Mouse (Mus musculus) liver, embryonic 14.5 days (tissue): ENCODE measurements around the gene Scn2a. TPM values are rescaled to one million over a fixed set of nuclear protein-coding genes. Genes with fewer than 3 reads are reported as not detected.

Experiments used
- ATAC-seq: fragments of 200-750 bp; cut with Nextera tagmentation; 2 replicates; pipeline ENCODE4 v1.8.0; 2017; ENCODE audit warnings: moderate number of reproducible peaks, mild to moderate bottlenecking, moderate library complexity; ENCODE audit not compliant: insufficient read depth
- DNase-seq, 3 experiments: peaks; one replicate each; pipeline ENCODE4 v3.0.0-alpha.2; 2012 to 2013; ENCODE audit warnings: low read depth in 3 of 3, low spot score in 3 of 3
- H3K27ac ChIP-seq: fragments of 300-500 bp; sonication (generic); 2 replicates; pipeline ENCODE4 v1.5.1; 2014; ENCODE audit warnings: moderate library complexity, mild to moderate bottlenecking, control low read depth, inconsistent platforms
- H3K27me3 ChIP-seq: fragments of 300-500 bp; sonication (generic); 2 replicates; pipeline ENCODE4 v1.6.1; 2014; ENCODE audit warnings: mild to moderate bottlenecking, low read length, moderate library complexity; ENCODE audit not compliant: control insufficient read depth, insufficient read depth
- H3K36me3 ChIP-seq: fragments of 300-500 bp; sonication (generic); replicated peaks from 2 replicates; pipeline ENCODE4 v1.6.1; 2014; ENCODE audit warnings: low read depth; ENCODE audit not compliant: control insufficient read depth, insufficient read depth
- H3K4me1 ChIP-seq, 2 experiments: fragments of 200-500 bp in 1 of 2; fragments of 300-500 bp in 1 of 2; sonication (generic) in 1 of 2; replicated peaks; 2 replicates each; pipeline ENCODE4 v1.6.1; 2012 to 2014; ENCODE audit warnings: antibody characterized with exemption in 1 of 2, inconsistent platforms in 1 of 2, low read length in 1 of 2; ENCODE audit not compliant: control insufficient read depth in 2 of 2, insufficient read depth in 2 of 2
- H3K4me2 ChIP-seq: fragments of 300-500 bp; sonication (generic); 2 replicates; pipeline ENCODE4 v1.6.1; 2014; ENCODE audit warnings: low read depth, mild to moderate bottlenecking, control low read depth, moderate library complexity
- H3K4me3 ChIP-seq, 2 experiments: fragments of 200-500 bp in 1 of 2; fragments of 300-500 bp in 1 of 2; sonication (generic) in 1 of 2; 2 replicates each; pipeline ENCODE4 v1.5.1; 2012 to 2014; ENCODE audit warnings: low read depth in 2 of 2, low read length in 2 of 2, mild to moderate bottlenecking in 2 of 2, control low read depth in 1 of 2, inconsistent platforms in 1 of 2, moderate library complexity in 1 of 2; ENCODE audit not compliant: insufficient read depth in 1 of 2
- H3K9ac ChIP-seq: fragments of 300-500 bp; sonication (generic); replicated peaks from 2 replicates; pipeline ENCODE4 v1.6.1; 2014; ENCODE audit warnings: mild to moderate bottlenecking, control low read depth, moderate library complexity
- H3K9me3 ChIP-seq: fragments of 300-500 bp; sonication (generic); 2 replicates; pipeline ENCODE4 v1.6.1; 2016; ENCODE audit warnings: low read length, mixed read lengths; ENCODE audit not compliant: control insufficient read depth
- CTCF ChIP-seq: IDR thresholded peaks from 2 replicates; pipeline ENCODE4 v1.5.1; 2016; ENCODE audit warnings: antibody characterized with exemption, low read depth, control low read depth
- EP300 ChIP-seq: IDR thresholded peaks from 2 replicates; pipeline ENCODE4 v1.6.1; 2016; ENCODE audit warnings: antibody characterized with exemption, low read depth
- WGBS: fragments of 180-500 bp; shearing (Covaris S2); extraction: QIAGEN DNeasy Blood & Tissue Kit; methylation state at CpG from one replicate; pipeline ENCODE4 v1.1.7; 2014; ENCODE audit not compliant: insufficient replicate concordance; 5-methylcytosine and 5-hydroxymethylcytosine counted together
- polyA plus RNA-seq, 2 experiments: library from polyadenylated mRNA; depleted of rRNA in 1 of 2; stranded (reverse) in 1 of 2; unstranded in 1 of 2; fragments of >200 nt; fragmentation: Nextera tagmentation in 1 of 2; extraction: Ambion mirVana in 1 of 2; gene quantifications; 2 replicates each; pipeline versions ENCODE4 v1.2.1 to v1.2.3; 2012 to 2014

Gene Scn2a
- polyA plus RNA-seq, 2 experiments, result 0.08 TPM; not detected in 1

DNA sequence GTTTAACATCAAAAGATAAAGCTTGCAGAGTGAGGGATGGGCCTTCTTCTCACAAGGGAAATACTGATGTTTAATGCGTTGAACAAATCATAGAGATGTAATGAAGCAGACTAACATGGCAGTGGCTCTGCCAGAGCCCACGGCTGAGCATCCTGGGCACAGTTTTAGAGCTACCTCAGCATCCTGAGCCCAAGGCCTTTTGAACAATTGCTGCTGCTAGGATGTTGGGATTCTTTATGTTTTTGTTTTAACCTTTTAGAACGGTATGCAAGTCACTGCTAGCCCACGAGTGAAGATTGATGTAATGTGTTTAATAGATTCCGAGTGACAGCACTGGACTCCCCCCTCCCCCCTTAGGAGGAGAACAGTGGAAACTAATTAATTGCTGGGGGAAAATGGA, 683 bp downstream of the Scn2a start:
- Histone ChIP-seq H3K4me2 (no peak overlapping the region), H3K36me3 (no peaks in the 10 kb centered on the region), H3K27ac (no peak overlapping the region), H3K9me3 (no peaks in the 10 kb centered on the region), H3K4me1 (no peaks in the 10 kb centered on the region), H3K9ac (no peak overlapping the region), H3K27me3 (no peaks in the 10 kb centered on the region), H3K4me3 (no peak overlapping the region)
- no peak for TF ChIP-seq CTCF
- TF ChIP-seq EP300, result no peak
- WGBS, result 65% methylated on average over 5 of the region's 5 CpGs
- no peak for DNase-seq
- no peak for ATAC-seq

DNA sequence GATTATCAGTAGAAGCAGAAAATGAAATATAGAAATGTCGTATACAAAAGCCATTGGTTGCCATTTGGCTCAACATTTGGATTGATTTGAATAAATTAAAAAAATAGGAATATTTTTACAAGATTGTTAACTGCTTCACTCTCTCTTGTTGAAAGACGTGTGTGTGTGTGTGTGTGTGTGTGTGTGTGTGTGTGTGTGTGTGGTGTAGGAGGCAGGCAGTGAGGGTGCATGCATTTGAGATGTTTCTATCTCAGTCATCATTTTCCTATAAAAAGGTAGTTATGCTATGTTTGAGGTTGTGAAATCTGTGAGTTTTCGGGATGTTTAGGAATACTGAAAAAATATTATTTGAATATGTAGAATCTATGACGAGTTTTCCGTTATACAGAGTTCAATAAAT, 1.3 kb downstream of the Scn2a start:
- Histone ChIP-seq H3K9me3 (no peaks in the 10 kb centered on the region), H3K4me3 (no peak overlapping the region), H3K9ac (no peak overlapping the region), H3K36me3 (no peaks in the 10 kb centered on the region), H3K4me2 (no peak overlapping the region), H3K27me3 (no peaks in the 10 kb centered on the region), H3K4me1 (no peaks in the 10 kb centered on the region), H3K27ac (no peak overlapping the region)
- ATAC-seq (no peak), DNase-seq (no peak)
- TF ChIP-seq CTCF (no peak), EP300 (no peak)
- WGBS, result 52% methylated on average over 5 of the region's 5 CpGs

DNA sequence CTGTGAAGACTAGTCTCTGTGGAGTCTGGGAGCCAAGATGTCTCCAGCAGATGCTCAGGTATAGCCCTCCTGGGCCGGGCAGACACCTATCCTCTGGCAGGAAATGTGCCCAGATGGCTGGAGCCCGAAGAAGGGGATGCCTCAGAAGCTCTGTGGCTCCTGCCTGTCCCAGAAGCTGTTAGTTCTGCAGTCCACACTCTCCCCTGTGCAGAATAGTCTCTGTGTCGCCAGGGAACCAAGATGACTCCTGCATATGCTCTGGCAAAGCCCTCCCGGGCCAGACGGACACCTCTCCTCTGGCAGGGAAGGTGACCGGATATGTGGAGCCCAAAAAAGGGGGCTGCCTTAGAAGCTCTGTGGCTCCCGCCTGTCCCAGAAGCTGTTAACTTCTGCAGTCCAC, 32.1 kb downstream of the Scn2a start:
- H3K9ac ChIP-seq, result no peak overlapping the region
- ATAC-seq (no peak), DNase-seq (no peak)
- no peak overlapping the region for H3K4me2 ChIP-seq
- no peaks in the 10 kb centered on the region for H3K36me3 ChIP-seq
- H3K27ac ChIP-seq, result no peak overlapping the region
- H3K4me3 ChIP-seq, result no peak overlapping the region
- H3K4me1 ChIP-seq, result no peaks in the 10 kb centered on the region
- H3K27me3 ChIP-seq, result no peaks in the 10 kb centered on the region
- 60% methylated on average over 7 of the region's 7 CpGs for WGBS
- no peaks in the 10 kb centered on the region for H3K9me3 ChIP-seq
- no peak for TF ChIP-seq EP300
- no peak for TF ChIP-seq CTCF

DNA sequence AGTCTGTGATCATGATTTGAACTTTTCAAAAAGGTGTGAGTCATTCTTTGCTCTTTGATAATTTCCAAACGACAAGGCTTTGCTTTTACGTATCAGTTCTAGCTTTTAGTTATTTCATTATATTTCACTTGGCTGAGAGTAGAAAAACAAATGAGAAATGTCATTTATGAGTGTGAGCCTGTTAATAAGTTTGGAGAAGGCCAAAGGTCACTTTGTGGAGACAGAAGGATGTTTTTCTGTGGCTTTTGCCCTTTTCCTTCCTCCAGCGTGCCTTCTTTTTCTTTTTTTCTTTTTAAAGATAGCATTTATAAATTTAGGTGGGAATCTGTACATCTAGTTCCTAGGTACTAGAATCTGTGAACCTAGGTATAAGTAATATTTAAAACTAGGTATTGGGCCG, 36.5 kb downstream of the Scn2a start:
- Histone ChIP-seq H3K36me3 (no peaks in the 10 kb centered on the region), H3K9me3 (no peaks in the 10 kb centered on the region), H3K4me3 (no peak overlapping the region), H3K9ac (no peak overlapping the region), H3K27ac (no peak overlapping the region), H3K4me2 (no peak overlapping the region), H3K4me1 (no peaks in the 10 kb centered on the region), H3K27me3 (no peaks in the 10 kb centered on the region)
- TF ChIP-seq EP300 (no peak), CTCF (no peak)
- DNase-seq, result no peak
- ATAC-seq, result no peak
- WGBS, result 63% methylated on average over 4 of the region's 4 CpGs

DNA sequence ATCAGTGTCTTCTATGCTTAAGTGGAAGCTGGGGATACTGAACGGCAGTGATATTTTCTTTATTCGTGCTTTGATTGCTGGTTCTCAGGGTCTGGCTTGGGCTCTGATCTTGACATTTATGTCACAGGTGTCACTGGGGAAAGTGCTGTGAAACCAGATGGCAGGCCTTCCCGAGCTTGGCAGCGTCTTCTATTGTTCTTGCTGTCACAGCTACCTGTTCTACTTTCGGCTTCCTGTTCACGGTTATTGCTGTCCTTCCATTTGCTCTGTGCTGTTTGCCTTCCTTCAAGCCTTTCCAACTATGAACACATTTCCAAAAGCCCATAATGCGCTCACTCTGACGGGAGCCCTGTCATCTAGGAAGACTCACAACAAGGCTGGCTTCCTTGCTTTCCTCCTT, 37.9 kb downstream of the Scn2a start:
- Histone ChIP-seq H3K9ac (no peak overlapping the region), H3K4me3 (no peak overlapping the region), H3K27ac (no peak overlapping the region), H3K9me3 (no peaks in the 10 kb centered on the region), H3K36me3 (no peaks in the 10 kb centered on the region), H3K4me1 (no peaks in the 10 kb centered on the region), H3K4me2 (no peak overlapping the region), H3K27me3 (no peaks in the 10 kb centered on the region)
- TF ChIP-seq CTCF (no peak), EP300 (no peak)
- 61% methylated on average over 8 of the region's 8 CpGs for WGBS
- no peak for ATAC-seq
- DNase-seq, result no peak

DNA sequence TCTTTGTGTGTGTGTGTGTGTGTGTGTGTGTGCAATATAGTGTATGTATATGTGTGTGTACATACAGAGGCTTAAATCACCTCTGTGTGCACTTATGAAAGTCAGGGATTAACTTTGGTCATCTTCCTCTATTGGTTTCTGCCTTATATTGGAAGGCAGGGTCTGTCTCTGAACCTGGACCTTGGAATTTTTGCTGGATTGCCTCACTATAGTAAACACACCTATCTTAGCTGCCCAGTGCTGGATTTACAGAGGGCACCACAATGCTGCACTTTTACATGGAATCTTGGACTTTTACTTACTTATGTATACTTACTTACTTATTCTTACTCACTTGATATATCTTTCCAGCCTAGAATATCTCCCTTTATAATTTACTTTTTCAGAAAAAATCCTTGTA, 43.3 kb downstream of the Scn2a start:
- H3K27ac ChIP-seq, result no peak overlapping the region
- no peak for ATAC-seq
- no peaks in the 10 kb centered on the region for H3K4me1 ChIP-seq
- no peaks in the 10 kb centered on the region for H3K9me3 ChIP-seq
- H3K9ac ChIP-seq, result no peak overlapping the region
- H3K36me3 ChIP-seq, result no peaks in the 10 kb centered on the region
- TF ChIP-seq EP300, result no peak
- TF ChIP-seq CTCF, result no peak
- no peak overlapping the region for H3K4me2 ChIP-seq
- DNase-seq, result peak in 1 of 3 experiments; percentile 3
- no peaks in the 10 kb centered on the region for H3K27me3 ChIP-seq
- no peak overlapping the region for H3K4me3 ChIP-seq
